Mouse (Mus musculus) embryonic fibroblast, embryonic 13.5 days (primary cell): Measurements from ENCODE around the gene Psmb7.

ENCODE experiments used
- CTCF ChIP-seq: IDR thresholded peaks from 2 replicates; pipeline ENCODE4 v1.5.1; 2011; ENCODE audit warnings: mild to moderate bottlenecking, control low read depth, low read length, moderate library complexity, borderline replicate concordance; ENCODE audit not compliant: insufficient read depth
- POLR2A ChIP-seq: IDR thresholded peaks from 2 replicates; pipeline ENCODE4 v1.6.1; 2011; ENCODE audit warnings: low read depth, mild to moderate bottlenecking, control low read depth, low read length, moderate library complexity

DNA sequence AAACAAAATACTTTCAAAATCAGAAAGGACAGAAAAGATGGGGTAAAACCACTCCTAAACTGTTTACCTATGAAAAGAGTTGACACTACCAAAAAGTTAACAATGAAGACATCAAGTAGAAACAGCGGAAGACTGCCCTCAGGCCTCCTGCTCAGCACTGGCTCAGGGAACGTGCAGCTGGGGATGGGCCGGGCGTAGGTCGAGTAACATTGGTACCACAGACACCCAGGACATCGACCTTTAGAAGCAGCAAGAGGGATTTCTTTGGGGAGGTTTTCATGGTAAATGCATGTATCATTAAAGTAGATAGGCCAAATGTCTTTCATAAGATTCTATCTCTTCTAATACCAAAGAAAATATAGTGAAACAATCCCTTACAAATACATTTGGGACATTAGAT is 31.3 kb downstream of the Psmb7 start:
- TF ChIP-seq POLR2A (no peak), CTCF (no peak)
